In genomic region chr1:19220564-19220963, GRCm38 (mm10) we compare ENCODE assay signal across 24 mouse cellular contexts. TPM values are rescaled to one million over a fixed set of nuclear protein-coding genes. Genes with fewer than 3 reads are reported as not detected.
A peak's percentile ranks its signal among the peaks of the same experiment; 100 is the strongest.
DNase-seq lines count a peak whose midpoint lies in the region; ATAC-seq lines count a peak whose summit lies in the region.
"Had no signal": no experiment of that assay in that cellular context is flagged by ENCODE, and none has a peak within 500 bp of the region (broad histone marks: within the 10 kb centered on the region; RNA-seq: fewer than 3 reads in every experiment).

No protein-coding gene starts in this region.

- WGBS in forebrain, embryonic 11.5 days, result 3% methylated on average over 1 of the region's 1 CpGs
- WGBS in forebrain, embryonic 10.5 days, result 3% methylated on average over 1 of the region's 1 CpGs
- WGBS in neural tube, embryonic 15.5 days, result 9% methylated on average over 1 of the region's 1 CpGs
- WGBS in midbrain, embryonic 15.5 days, result 0% methylated on average over 1 of the region's 1 CpGs
- 0% methylated on average over 1 of the region's 1 CpGs for WGBS in intestine, embryonic 15.5 days

- H3K27me3 ChIP-seq in forebrain, embryonic 11.5 days (ENCODE audit: control insufficient read depth, insufficient read depth, low read length), result peaks cover 82% of the 10 kb centered on the region
- peaks cover 100% of the 10 kb centered on the region for H3K27me3 ChIP-seq in forebrain, embryonic 10.5 days (ENCODE audit: poor library complexity, severe bottlenecking)
- H3K27me3 ChIP-seq in neural tube, embryonic 15.5 days (replicated peaks), result peaks cover 84% of the 10 kb centered on the region
- peaks cover 93% of the 10 kb centered on the region for H3K27me3 ChIP-seq in midbrain, embryonic 15.5 days (replicated peaks)
- H3K27me3 ChIP-seq in intestine, embryonic 15.5 days (replicated peaks), result peaks cover 78% of the 10 kb centered on the region
- H3K27me3 ChIP-seq: CH12.LX had no signal

- no peak overlapping the region for H3K9ac ChIP-seq in forebrain, embryonic 11.5 days (ENCODE audit: low read length)
- no peak overlapping the region for H3K9ac ChIP-seq in neural tube, embryonic 15.5 days (replicated peaks)
- H3K9ac ChIP-seq in midbrain, embryonic 15.5 days, result no peak overlapping the region
- H3K9ac ChIP-seq in intestine, embryonic 15.5 days, result no peak overlapping the region
- H3K9ac ChIP-seq: forebrain, embryonic 15.5 days; midbrain, embryonic 12.5 days had no signal

- no peak overlapping the region for H3K27ac ChIP-seq in forebrain, embryonic 11.5 days (ENCODE audit: low read depth, low read length)
- H3K27ac ChIP-seq in forebrain, embryonic 10.5 days, result no peak overlapping the region
- no peak overlapping the region for H3K27ac ChIP-seq in neural tube, embryonic 15.5 days (replicated peaks)
- peak overlapping the region; percentile 42; the same call in 1 of the 2 replicates for H3K27ac ChIP-seq in midbrain, embryonic 15.5 days
- H3K27ac ChIP-seq in intestine, embryonic 15.5 days, result no peak overlapping the region
- H3K27ac ChIP-seq: forebrain, embryonic 15.5 days; hindbrain, embryonic 10.5 days; midbrain, embryonic 12.5 days had no signal

- H3K4me3 ChIP-seq in forebrain, embryonic 11.5 days (ENCODE audit: low read depth, low read length), result no peak overlapping the region
- H3K4me3 ChIP-seq in forebrain, embryonic 10.5 days, result no peak overlapping the region
- H3K4me3 ChIP-seq in neural tube, embryonic 15.5 days (replicated peaks), result no peak overlapping the region
- peak overlapping the region; percentile 11; the same call in 1 of the 2 replicates for H3K4me3 ChIP-seq in midbrain, embryonic 15.5 days
- no peak overlapping the region for H3K4me3 ChIP-seq in intestine, embryonic 15.5 days (replicated peaks)
- H3K4me3 ChIP-seq: forebrain, embryonic 15.5 days; hindbrain, embryonic 10.5 days; midbrain, embryonic 12.5 days had no signal

- peaks cover 4% of the 10 kb centered on the region; the same call in 1 of the 2 replicates for H3K4me1 ChIP-seq in forebrain, embryonic 11.5 days (replicated peaks; ENCODE audit: control insufficient read depth, insufficient read depth, low read length)
- peaks cover 56% of the 10 kb centered on the region for H3K4me1 ChIP-seq in forebrain, embryonic 10.5 days
- H3K4me1 ChIP-seq in neural tube, embryonic 15.5 days, result peaks cover 10% of the 10 kb centered on the region; the same call in 1 of the 2 replicates
- no peaks in the 10 kb centered on the region for H3K4me1 ChIP-seq in midbrain, embryonic 15.5 days
- H3K4me1 ChIP-seq in intestine, embryonic 15.5 days (replicated peaks), result no peaks in the 10 kb centered on the region
- H3K4me1 ChIP-seq: hindbrain, embryonic 10.5 days; midbrain, embryonic 12.5 days had no signal

- no peak for DNase-seq in forebrain, embryonic 11.5 days (ENCODE audit: low spot score)
- no peak for DNase-seq in forebrain, embryonic 10.5 days (ENCODE audit: extremely low spot score, low spot score)
- DNase-seq in neural tube, embryonic 10.5 days (ENCODE audit: extremely low spot score, low spot score), result peak; percentile 18
- no peak for DNase-seq in cerebellum, adult 8-10 months
- DNase-seq: adrenal gland, postnatal 36 days; cerebellum, adult 18-20 months; cerebellum, postnatal 36 days; kidney, adult 8-10 months; kidney, postnatal 10 days; lung, adult 18-20 months; lung, postnatal 10 days had no signal

- no peaks in the 10 kb centered on the region for H3K36me3 ChIP-seq in forebrain, embryonic 11.5 days (ENCODE audit: control insufficient read depth, insufficient read depth, low read length)
- H3K36me3 ChIP-seq in forebrain, embryonic 10.5 days (replicated peaks), result no peaks in the 10 kb centered on the region
- no peaks in the 10 kb centered on the region for H3K36me3 ChIP-seq in neural tube, embryonic 15.5 days
- no peaks in the 10 kb centered on the region for H3K36me3 ChIP-seq in midbrain, embryonic 15.5 days (replicated peaks)
- no peaks in the 10 kb centered on the region for H3K36me3 ChIP-seq in intestine, embryonic 15.5 days
- H3K36me3 ChIP-seq: forebrain, embryonic 15.5 days; G1E; hindbrain, embryonic 10.5 days; midbrain, embryonic 12.5 days had no signal

- H3K4me2 ChIP-seq in forebrain, embryonic 11.5 days (ENCODE audit: low read depth, low read length, severe bottlenecking), result no peak overlapping the region
- H3K4me2 ChIP-seq in neural tube, embryonic 15.5 days, result no peak overlapping the region
- peak overlapping the region; percentile 22 for H3K4me2 ChIP-seq in midbrain, embryonic 15.5 days
- no peak overlapping the region for H3K4me2 ChIP-seq in intestine, embryonic 15.5 days (replicated peaks)
- H3K4me2 ChIP-seq: forebrain, embryonic 15.5 days; liver, embryonic 11.5 days; midbrain, embryonic 12.5 days had no signal

- no peaks in the 10 kb centered on the region for H3K9me3 ChIP-seq in forebrain, embryonic 11.5 days (ENCODE audit: control insufficient read depth, low read length)
- no peaks in the 10 kb centered on the region for H3K9me3 ChIP-seq in forebrain, embryonic 10.5 days
- no peaks in the 10 kb centered on the region for H3K9me3 ChIP-seq in neural tube, embryonic 15.5 days (replicated peaks)
- H3K9me3 ChIP-seq in midbrain, embryonic 15.5 days, result no peaks in the 10 kb centered on the region
- no peaks in the 10 kb centered on the region for H3K9me3 ChIP-seq in intestine, embryonic 15.5 days
- H3K9me3 ChIP-seq: forebrain, embryonic 15.5 days; hindbrain, embryonic 10.5 days; midbrain, embryonic 12.5 days had no signal

- ATAC-seq in forebrain, embryonic 11.5 days (replicated peaks; ENCODE audit: low FRiP score), result peak; percentile 52
- no peak for ATAC-seq in neural tube, embryonic 15.5 days (ENCODE audit: low FRiP score)
- ATAC-seq in midbrain, embryonic 15.5 days (replicated peaks), result 0 out of 2 replicates have a peak, but pooled peaks have one; percentile 22
- ATAC-seq in intestine, embryonic 15.5 days, result no peak
- ATAC-seq: forebrain, embryonic 15.5 days; inflammation-experienced regulatory T-cells, adult 6 months; Patski had no signal

RNA-seq across cellular contexts. Expression of gene Tfap2b, which starts 11.8 kb away (rescaled TPM):
- 15.6 and 17.1 TPM in 2 replicates for polyA plus RNA-seq in forebrain, embryonic 11.5 days (2014; fragmentation: Nextera tagmentation; extraction: Ambion mirVana)
- 29.8 and 32.2 TPM in 2 replicates for polyA plus RNA-seq in forebrain, embryonic 10.5 days (2016; fragmentation: Nextera tagmentation; extraction: Ambion mirVana)
- 29.5 and 46.0 TPM in 2 replicates for polyA plus RNA-seq in neural tube, embryonic 15.5 days (2015; fragmentation: Nextera tagmentation; extraction: Ambion mirVana)
- 239 and 264 TPM in 2 replicates for polyA plus RNA-seq in midbrain, embryonic 15.5 days (2015; fragmentation: Nextera tagmentation; extraction: Ambion mirVana)
- polyA plus RNA-seq in intestine, embryonic 15.5 days (2015; fragmentation: Nextera tagmentation; extraction: Ambion mirVana), result 1.1 TPM in 2 replicates
- polyA plus RNA-seq: G1E; inflammation-experienced regulatory T-cells, adult 6 months; Patski; spleen, adult 2 months; testis, adult 2 months had no signal

Comparison
In these comparisons a context has a peak if more than half of its experiments do, and no peak if none do; other contexts are left out.
1. ATAC-seq: peak in forebrain, embryonic 11.5 days (single experiment) and midbrain, embryonic 15.5 days (single experiment); none in neural tube, embryonic 15.5 days (single experiment) and intestine, embryonic 15.5 days (single experiment).